Mouse (Mus musculus) myocyte (in vitro differentiated cells): Measurements from ENCODE around the gene Acot11.

Experiments used
- CEBPB ChIP-seq: IDR thresholded peaks from 2 replicates; pipeline ENCODE4 v1.6.1; 2011; ENCODE audit warnings: mild to moderate bottlenecking, moderate library complexity; ENCODE audit not compliant: poor library complexity, insufficient read depth, severe bottlenecking
- MAX ChIP-seq: IDR thresholded peaks from one replicate; pipeline ENCODE4 v1.6.1; 2011; ENCODE audit warnings: low read depth, mild to moderate bottlenecking, control low read depth
- MYOD1 ChIP-seq, 3 experiments: IDR thresholded peaks; one replicate each; pipeline ENCODE4 v1.6.1; 2011; ENCODE audit warnings: control low read depth in 2 of 3, low read depth in 2 of 3, mild to moderate bottlenecking in 2 of 3, moderate library complexity in 1 of 3; ENCODE audit not compliant: insufficient read length in 2 of 3, control insufficient read depth in 1 of 3
- MYOG ChIP-seq, 3 experiments: IDR thresholded peaks; one replicate each; pipeline ENCODE4 v1.6.1; 2011; ENCODE audit warnings: control low read depth in 2 of 3, low read depth in 2 of 3, mild to moderate bottlenecking in 2 of 3; ENCODE audit not compliant: insufficient read length in 2 of 3, control insufficient read depth in 1 of 3, insufficient read depth in 1 of 3
- POLR2A ChIP-seq: IDR thresholded peaks from one replicate; pipeline ENCODE4 v1.6.1; 2011; ENCODE audit warnings: low read depth, mild to moderate bottlenecking, control low read depth, moderate library complexity; ENCODE audit not compliant: insufficient read length
- POLR2AphosphoS2 ChIP-seq: IDR thresholded peaks from one replicate; pipeline ENCODE4 v1.6.1; 2011; ENCODE audit warnings: low read depth, control low read depth; ENCODE audit not compliant: insufficient read length
- TCF12 ChIP-seq: IDR thresholded peaks from one replicate; pipeline ENCODE4 v1.6.1; 2011; ENCODE audit warnings: mild to moderate bottlenecking, control low read depth; ENCODE audit not compliant: poor library complexity, insufficient read depth, severe bottlenecking
- TCF3 ChIP-seq: IDR thresholded peaks from one replicate; pipeline ENCODE4 v1.6.1; 2011; ENCODE audit warnings: low read depth, control low read depth; ENCODE audit not compliant: insufficient read length

DNA sequence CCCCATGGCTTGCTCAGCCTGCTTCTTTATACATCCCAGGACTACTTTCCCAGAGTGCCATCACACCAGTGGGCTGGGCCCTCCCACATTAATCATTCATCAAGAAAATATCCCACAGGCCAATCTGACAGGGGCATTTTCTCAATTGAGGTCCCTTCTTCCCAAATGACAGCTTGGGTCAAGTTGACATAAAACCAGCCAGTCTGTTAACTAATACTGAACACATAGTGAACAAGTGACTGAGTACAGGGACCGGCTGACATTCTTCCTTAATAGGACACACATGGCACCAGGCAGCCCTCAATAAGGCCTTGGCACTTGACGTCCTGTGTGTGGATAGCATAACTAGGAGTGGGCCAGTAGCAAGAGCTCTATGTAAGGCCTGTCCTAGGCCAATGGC is 35.5 kb downstream of the Acot11 start:
- TF ChIP-seq POLR2A (no peak), MYOD1 (IDR thresholded peaks at IDR 0.05; ENCODE audit: control insufficient read depth in 1 of 3, insufficient read length in 2 of 3, low read depth in 2 of 3) (no peak), MYOG (IDR thresholded peaks at IDR 0.05; ENCODE audit: control insufficient read depth in 1 of 3, insufficient read depth in 1 of 3, insufficient read length in 2 of 3, low read depth in 2 of 3) (no peak), TCF12 (no peak), POLR2AphosphoS2 (no peak), CEBPB (no peak), TCF3 (no peak), MAX (no peak)
